Mouse (Mus musculus): Measurements from ENCODE around the gene Sbk2. TPM values are rescaled to one million over a fixed set of nuclear protein-coding genes. Genes with fewer than 3 reads are reported as not detected.

The Sbk2 gene
- total and polyA plus RNA-seq, 3 experiments, result 0.10 to 0.30 TPM; not detected in 1

- no peak for TF ChIP-seq IRF4 (IDR thresholded peaks at IDR 0.05; ENCODE audit: low read depth, low read length)
- no peaks in the 10 kb centered on the region for H3K79me2 ChIP-seq (replicated peaks; ENCODE audit: control insufficient read depth, extremely low read depth, insufficient read depth, poor library complexity, severe bottlenecking)
- in situ Hi-C loops (cut with MboI; ENCODE audit: low pct_ligation_motif_present, low pct_unique_long_range_greater_than_20kb, low sequenced_read_pairs), result no loop called here
- no peak within 1 kb of the TSS for H3K9ac ChIP-seq (ENCODE audit: insufficient read depth, low read depth)
- H3K36me3 ChIP-seq (replicated peaks in 1 of 2; ENCODE audit: control insufficient read depth in 1 of 2, insufficient read depth in 1 of 2, low read length in 1 of 2), result peaks cover 2 to 12% of the 10 kb centered on the region in 2 experiments
- H3K9me3 ChIP-seq (replicated peaks; ENCODE audit: low read length), result no peaks in the 10 kb centered on the region
- H3K27me3 ChIP-seq (replicated peaks), result no peaks in the 10 kb centered on the region
- dilution Hi-C loops (cut with MboI; ENCODE audit: extremely low pct_ligation_motif_present, extremely low pct_unique_long_range_greater_than_20kb, low sequenced_read_pairs), result no loop called here
- H3K4me3 ChIP-seq (replicated peaks in 1 of 3; ENCODE audit: low read depth in 2 of 3, low read length in 2 of 3, poor library complexity in 1 of 3), result no peak within 1 kb of the TSS
- H3K4me2 ChIP-seq (ENCODE audit: insufficient read depth, low read depth, poor library complexity, severe bottlenecking), result no peak within 1 kb of the TSS; the same call in 1 of the 2 replicates
- peaks cover 5 to 23% of the 10 kb centered on the region in 2 experiments for H3K4me1 ChIP-seq (ENCODE audit: control insufficient read depth in 1 of 2, insufficient read depth in 2 of 2)
- H3K27ac ChIP-seq (ENCODE audit: insufficient read depth, low read depth), result no peak within 1 kb of the TSS
- no peak for DNase-seq (ENCODE audit: extremely low read depth)
Observed at GRCm38 (mm10) chr7:4925441-4926381, 38.5 kb downstream of the Sbk2 start, which contains the start of gene Ssc5d. TSS of gene Ssc5d (plus strand) at chr7:4925785.

- peak; percentile 41 for DNase-seq (ENCODE audit: extremely low read depth)
- H3K36me3 ChIP-seq (replicated peaks in 1 of 2; ENCODE audit: control insufficient read depth in 1 of 2, insufficient read depth in 1 of 2, low read length in 1 of 2), result peaks cover 11 to 20% of the 10 kb centered on the region in 2 experiments
- dilution Hi-C loops (cut with MboI; ENCODE audit: extremely low pct_ligation_motif_present, extremely low pct_unique_long_range_greater_than_20kb, low sequenced_read_pairs) (no loop called here), in situ Hi-C loops (cut with MboI; ENCODE audit: low pct_ligation_motif_present, low pct_unique_long_range_greater_than_20kb, low sequenced_read_pairs) (no loop called here)
- no peak overlapping the region for H3K4me3 ChIP-seq (replicated peaks in 1 of 3; ENCODE audit: low read depth in 2 of 3, low read length in 2 of 3, poor library complexity in 1 of 3)
- no peak for TF ChIP-seq ZKSCAN1 (IDR thresholded peaks at IDR 0.05; ENCODE audit: borderline replicate concordance, low read depth, low read length)
- peak; percentile 58 for TF ChIP-seq ETS1 (conservative IDR thresholded peaks at IDR 0.05; ENCODE audit: low read depth, low read length)
- H3K27ac ChIP-seq (ENCODE audit: insufficient read depth, low read depth), result no peak overlapping the region
- H3K27me3 ChIP-seq (replicated peaks), result no peaks in the 10 kb centered on the region
- H3K9ac ChIP-seq (ENCODE audit: insufficient read depth, low read depth), result no peak overlapping the region
- H3K9me3 ChIP-seq (replicated peaks; ENCODE audit: low read length), result no peaks in the 10 kb centered on the region
- H3K79me2 ChIP-seq (replicated peaks; ENCODE audit: control insufficient read depth, extremely low read depth, insufficient read depth, poor library complexity, severe bottlenecking), result no peaks in the 10 kb centered on the region
- H3K4me1 ChIP-seq (ENCODE audit: control insufficient read depth in 1 of 2, insufficient read depth in 2 of 2), result peaks cover 5 to 23% of the 10 kb centered on the region in 2 experiments
- H3K4me2 ChIP-seq (ENCODE audit: insufficient read depth, low read depth, poor library complexity, severe bottlenecking), result no peak overlapping the region; the same call in 1 of the 2 replicates
Observed at GRCm38 (mm10) chr7:4924891-4925301, 39.3 kb downstream of the Sbk2 start.

- Histone ChIP-seq H3K79me2 (replicated peaks; ENCODE audit: control insufficient read depth, extremely low read depth, insufficient read depth, poor library complexity, severe bottlenecking) (no peaks in the 10 kb centered on the region), H3K9ac (ENCODE audit: insufficient read depth, low read depth) (no peak overlapping the region), H3K27ac (ENCODE audit: insufficient read depth, low read depth) (no peak overlapping the region), H3K4me3 (replicated peaks in 1 of 3; ENCODE audit: low read depth in 2 of 3, low read length in 2 of 3, poor library complexity in 1 of 3) (no peak overlapping the region), H3K9me3 (replicated peaks; ENCODE audit: low read length) (no peaks in the 10 kb centered on the region), H3K4me1 (ENCODE audit: control insufficient read depth in 1 of 2, insufficient read depth in 2 of 2) (peaks cover 5 to 23% of the 10 kb centered on the region in 2 experiments), H3K27me3 (replicated peaks) (no peaks in the 10 kb centered on the region), H3K4me2 (ENCODE audit: insufficient read depth, low read depth, poor library complexity, severe bottlenecking) (no peak overlapping the region), H3K36me3 (replicated peaks in 1 of 2; ENCODE audit: control insufficient read depth in 1 of 2, insufficient read depth in 1 of 2, low read length in 1 of 2) (peaks cover 15 to 24% of the 10 kb centered on the region in 2 experiments)
- DNase-seq (ENCODE audit: extremely low read depth), result no peak
- in situ Hi-C loops (cut with MboI; ENCODE audit: low pct_ligation_motif_present, low pct_unique_long_range_greater_than_20kb, low sequenced_read_pairs), result no loop called here
- dilution Hi-C loops (cut with MboI; ENCODE audit: extremely low pct_ligation_motif_present, extremely low pct_unique_long_range_greater_than_20kb, low sequenced_read_pairs), result no loop called here
- peak; percentile 50 for TF ChIP-seq ZKSCAN1 (IDR thresholded peaks at IDR 0.05; ENCODE audit: borderline replicate concordance, low read depth, low read length)
- no peak for TF ChIP-seq SMC3 (IDR thresholded peaks at IDR 0.05; ENCODE audit: low read depth, low read length)
Observed at GRCm38 (mm10) chr7:4924483-4924882, 39.7 kb downstream of the Sbk2 start.
